Mouse (Mus musculus): ENCODE measurements around the gene 4933403O08Rik. TPM values are rescaled to one million over a fixed set of nuclear protein-coding genes. Genes with fewer than 3 reads are reported as not detected.

Gene 4933403O08Rik
- 1 to 10 TPM; 3.4 to 3.9 TPM for total RNA-seq (2021)
- long read RNA-seq, experiment 1 = 0 reads
- long read RNA-seq, experiment 2 = 0 reads

DNA sequence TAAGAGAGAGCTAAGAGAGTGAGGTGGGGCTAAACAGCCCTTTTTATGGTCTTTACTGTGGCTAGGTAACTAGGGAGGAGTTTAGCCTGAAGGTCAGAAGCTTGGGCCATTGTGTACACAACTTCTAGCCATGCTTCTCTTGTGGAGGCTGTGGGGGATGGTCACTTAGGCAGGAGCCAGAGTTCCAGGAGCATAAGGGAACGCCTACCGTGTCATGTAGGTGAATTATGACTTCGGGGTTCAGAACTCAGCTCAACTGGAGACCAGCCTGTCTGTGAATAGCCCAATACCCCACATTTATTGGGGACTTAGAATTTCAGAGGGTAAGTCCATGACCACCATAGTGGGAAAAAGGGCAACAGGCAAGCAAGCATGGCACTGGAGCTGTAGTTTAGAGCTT, at the start of gene 4933403O08Rik:
Gene 4933403O08Rik (plus strand): TSS at position 301 of the 400 bp plus-strand sequence.
- no peak for DNase-seq (ENCODE audit: low spot score in 2 of 2)

DNA sequence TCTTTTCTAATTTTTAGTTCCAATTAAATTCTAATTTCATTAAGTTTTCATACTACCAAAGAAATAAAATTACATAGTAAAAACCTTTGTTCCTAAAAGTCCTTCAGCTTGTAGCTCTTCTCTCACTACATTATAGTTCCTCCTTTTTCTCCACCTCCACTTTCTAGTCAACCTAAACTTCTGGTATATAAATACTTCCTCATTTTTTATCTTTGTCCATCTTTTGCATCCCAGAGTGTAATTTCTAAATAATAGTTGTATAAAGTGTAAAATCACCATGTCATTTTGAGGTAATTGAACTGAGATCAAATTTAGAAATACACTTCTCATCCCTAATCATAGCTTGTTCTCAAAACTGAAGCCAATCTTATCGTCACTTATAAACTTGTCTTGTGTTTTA, 4.1 kb downstream of the 4933403O08Rik start:
- DNase-seq (ENCODE audit: low spot score in 2 of 2) = no peak

DNA sequence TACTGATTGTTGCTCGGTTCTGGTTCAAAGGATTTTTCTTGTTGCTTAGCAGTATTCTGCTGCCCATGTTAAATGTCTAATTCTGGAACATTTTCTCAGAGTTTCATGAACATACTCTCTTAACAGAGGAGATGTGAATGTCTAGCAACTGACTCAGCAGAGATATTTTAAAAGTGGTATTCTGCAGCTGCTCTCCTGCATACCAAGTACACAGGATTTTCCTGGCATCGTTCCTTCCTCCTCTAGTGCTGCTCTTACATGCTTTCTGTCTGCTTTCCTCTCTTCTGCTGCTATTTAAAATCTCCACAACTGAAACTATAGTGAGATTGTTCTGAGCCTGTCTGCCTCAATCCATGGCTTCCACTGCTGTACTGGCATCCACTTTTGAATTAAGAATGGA, 16.7 kb downstream of the 4933403O08Rik start:
- DNase-seq (ENCODE audit: low spot score in 2 of 2) = no peak

DNA sequence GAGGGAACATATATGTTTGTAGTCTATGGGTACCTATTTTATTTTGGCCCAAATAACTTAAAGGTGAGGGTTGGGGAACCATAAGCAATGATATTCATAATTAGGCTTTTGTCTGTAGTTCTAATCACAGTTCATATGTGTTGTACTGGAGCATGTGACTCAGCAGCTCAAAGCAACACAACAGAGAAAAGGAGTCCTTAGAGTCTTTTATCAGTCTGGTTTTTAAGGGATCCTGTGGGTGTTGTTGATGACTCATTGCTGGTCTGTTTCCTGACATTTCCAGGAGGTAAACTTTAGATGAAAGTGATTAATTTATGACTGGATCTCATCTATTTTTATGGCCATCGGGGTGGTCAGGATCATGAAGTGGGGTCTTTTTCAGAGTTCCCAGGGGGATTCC, 34.7 kb downstream of the 4933403O08Rik start:
- no peak for DNase-seq (ENCODE audit: low spot score in 2 of 2)

Other genes with a start within 250 kb of the 4933403O08Rik start
- 1 to 10 TPM; 3.4 TPM for gene Tex16, start 228.0 kb upstream of the 4933403O08Rik start, total RNA-seq (2021)
- 10 to 100 TPM; 42.4 to 43.5 TPM for gene Apool, start 72.3 kb downstream of the 4933403O08Rik start, total RNA-seq (2021)
- not detected for gene Satl1, start 167.7 kb downstream of the 4933403O08Rik start, total RNA-seq (2021)